ENCODE assay signal across 9 mouse cellular contexts in genomic region chr7:67788713-67789112, GRCm38 (mm10). TPM values are rescaled to one million over a fixed set of nuclear protein-coding genes. Genes with fewer than 3 reads are reported as not detected.
A peak's percentile ranks its signal among the peaks of the same experiment; 100 is the strongest.
DNase-seq lines count a peak whose midpoint lies in the region; ATAC-seq and TF ChIP-seq lines count a peak whose summit lies in the region.
"Had no signal": no experiment of that assay in that cellular context is flagged by ENCODE, and none has a peak within 500 bp of the region (broad histone marks: within the 10 kb centered on the region; RNA-seq: fewer than 3 reads in every experiment).

No protein-coding gene starts in this region.

- peak; percentile 68 to 89 (median 81); a peak in 5 of 6 replicates for TF ChIP-seq CTCF in MEL (IDR thresholded peaks at IDR 0.05 in 2 of 3, conservative IDR thresholded peaks at IDR 0.05 in 1 of 3; ENCODE audit: control insufficient read depth in 1 of 3, insufficient read depth in 1 of 3, low read depth in 2 of 3, low read length in 3 of 3, poor library complexity in 1 of 3, severe bottlenecking in 1 of 3)
- TF ChIP-seq CTCF in layer of hippocampus, adult 2 months (conservative IDR thresholded peaks at IDR 0.05) = peak; percentile 97

- peak overlapping the region in 1 of 2 experiments; percentile 21; a peak in 1 of 4 replicates for H3K4me3 ChIP-seq in MEL (ENCODE audit: control insufficient read depth in 1 of 2, insufficient read depth in 1 of 2, low read depth in 2 of 2, low read length in 2 of 2)
- H3K4me3 ChIP-seq in forebrain, embryonic 13.5 days = no peak overlapping the region
- no peak overlapping the region; the same call in 1 of the 2 replicates for H3K4me3 ChIP-seq in layer of hippocampus, adult 2 months
- H3K4me3 ChIP-seq in lung, embryonic 16.5 days (ENCODE audit: low read length) = no peak overlapping the region
- H3K4me3 ChIP-seq: neural tube, embryonic 12.5 days had no signal

- 0 out of 2 replicates have a peak, but pooled peaks have one; percentile 59 for ATAC-seq in forebrain, embryonic 13.5 days
- 0 out of 2 replicates have a peak, but pooled peaks have one; percentile 48 for ATAC-seq in lung, embryonic 16.5 days (ENCODE audit: low read depth)

- no peak overlapping the region for H3K4me2 ChIP-seq in forebrain, embryonic 13.5 days
- H3K4me2 ChIP-seq in lung, embryonic 16.5 days (ENCODE audit: low read depth, low read length) = peak overlapping the region; percentile 17; the same call in 1 of the 2 replicates
- H3K4me2 ChIP-seq: neural tube, embryonic 12.5 days had no signal

- intact Hi-C loops in heart, postnatal 36 days (cut with DNase I) = loop anchor here (1.0 to 5.0 kb wide), 5 partner anchors 174 to 569 kb away; no protein-coding TSS in a partner anchor

- no peaks in the 10 kb centered on the region for H3K79me2 ChIP-seq in MEL (ENCODE audit: control insufficient read depth, insufficient read depth, low read length, poor library complexity)

- H3K36me3 ChIP-seq in MEL (ENCODE audit: control insufficient read depth in 1 of 2, insufficient read depth in 2 of 2, low read length in 2 of 2) = no peaks in the 10 kb centered on the region
- H3K36me3 ChIP-seq in forebrain, embryonic 13.5 days (ENCODE audit: poor library complexity, severe bottlenecking) = no peaks in the 10 kb centered on the region
- no peaks in the 10 kb centered on the region for H3K36me3 ChIP-seq in lung, embryonic 16.5 days (ENCODE audit: control insufficient read depth, insufficient read depth, low read length)
- H3K36me3 ChIP-seq: neural tube, embryonic 12.5 days had no signal

- no peak for TF ChIP-seq POLR2A in MEL (IDR thresholded peaks at IDR 0.05; ENCODE audit: control insufficient read depth in 1 of 2, insufficient read depth in 1 of 2, low read depth in 1 of 2, low read length in 2 of 2, poor library complexity in 1 of 2)

- TF ChIP-seq EP300 in MEL (IDR thresholded peaks at IDR 0.05; ENCODE audit: low read depth in 1 of 2, low read length in 2 of 2) = no peak

- 15% methylated on average over 10 of the region's 10 CpGs for whole genome bisulfite sequencing in forebrain, embryonic 13.5 days
- 10% methylated on average over 10 of the region's 10 CpGs for whole genome bisulfite sequencing in lung, embryonic 16.5 days

- peak; percentile 67 for DNase-seq in MEL (ENCODE audit: low read depth, low spot score)
- peak; percentile 47 for DNase-seq in c-Kit-positive CD71-negative TER-119-negative erythroid progenitor cells, embryonic 14.5 days (ENCODE audit: low read depth)
- DNase-seq in heart, postnatal 36 days = peak; percentile 67 to 69
- peak; percentile 56 to 72 for DNase-seq in layer of hippocampus, adult 2 months (ENCODE audit: low spot score in 2 of 2)
- peak; percentile 84 for DNase-seq in retina, postnatal 1 day
- DNase-seq in urinary bladder, postnatal 36 days (ENCODE audit: low spot score in 2 of 2) = peak; percentile 56 to 65

- H3K27ac ChIP-seq in MEL (ENCODE audit: control insufficient read depth, low read depth, low read length) = no peak overlapping the region
- H3K27ac ChIP-seq in forebrain, embryonic 13.5 days = no peak overlapping the region
- H3K27ac ChIP-seq in layer of hippocampus, adult 2 months = no peak overlapping the region
- no peak overlapping the region for H3K27ac ChIP-seq in lung, embryonic 16.5 days (ENCODE audit: low read length)
- H3K27ac ChIP-seq: neural tube, embryonic 12.5 days had no signal

- peak; percentile 93 for TF ChIP-seq RAD21 in MEL (IDR thresholded peaks at IDR 0.05; ENCODE audit: low read depth, low read length)

- H3K4me1 ChIP-seq in MEL (ENCODE audit: control insufficient read depth in 1 of 2, insufficient read depth in 2 of 2, low read length in 2 of 2) = no peaks in the 10 kb centered on the region
- no peaks in the 10 kb centered on the region for H3K4me1 ChIP-seq in forebrain, embryonic 13.5 days
- H3K4me1 ChIP-seq in lung, embryonic 16.5 days (replicated peaks; ENCODE audit: control insufficient read depth, insufficient read depth, low read length) = peaks cover 9% of the 10 kb centered on the region; the same call in 1 of the 2 replicates
- H3K4me1 ChIP-seq: neural tube, embryonic 12.5 days had no signal

- no peaks in the 10 kb centered on the region for H3K27me3 ChIP-seq in MEL (ENCODE audit: control insufficient read depth in 1 of 2, insufficient read depth in 2 of 2, low read length in 2 of 2)
- no peaks in the 10 kb centered on the region for H3K27me3 ChIP-seq in forebrain, embryonic 13.5 days
- H3K27me3 ChIP-seq in lung, embryonic 16.5 days (ENCODE audit: control insufficient read depth, insufficient read depth, low read depth, low read length) = no peaks in the 10 kb centered on the region
- H3K27me3 ChIP-seq: neural tube, embryonic 12.5 days had no signal

- peak overlapping the region; percentile 43; the same call in 1 of the 2 replicates for H3K9ac ChIP-seq in MEL (ENCODE audit: control insufficient read depth, low read depth, low read length, poor library complexity, severe bottlenecking)
- H3K9ac ChIP-seq in forebrain, embryonic 13.5 days = no peak overlapping the region
- no peak overlapping the region for H3K9ac ChIP-seq in lung, embryonic 16.5 days (ENCODE audit: low read length)
- H3K9ac ChIP-seq: neural tube, embryonic 12.5 days had no signal

- H3K9me3 ChIP-seq in MEL (replicated peaks; ENCODE audit: insufficient read depth, low read length) = no peaks in the 10 kb centered on the region
- H3K9me3 ChIP-seq in forebrain, embryonic 13.5 days (replicated peaks) = no peaks in the 10 kb centered on the region
- no peaks in the 10 kb centered on the region for H3K9me3 ChIP-seq in lung, embryonic 16.5 days (ENCODE audit: control insufficient read depth, low read length)
- H3K9me3 ChIP-seq: neural tube, embryonic 12.5 days had no signal

TF ChIP-seq in MEL, 35 proteins besides CTCF, POLR2A, EP300 and RAD21:
- TF ChIP-seq RCOR1 (IDR thresholded peaks at IDR 0.05; ENCODE audit: low read depth, low read length) (no peak), USF1 (IDR thresholded peaks at IDR 0.05; ENCODE audit: low read depth, low read length) (no peak), ZMIZ1 (IDR thresholded peaks at IDR 0.05; ENCODE audit: low read depth, low read length) (no peak), CHD1 (IDR thresholded peaks at IDR 0.05; ENCODE audit: low read depth, low read length) (no peak), MYC (IDR thresholded peaks at IDR 0.05; ENCODE audit: low read depth, low read length) (no peak), MAZ (IDR thresholded peaks at IDR 0.05; ENCODE audit: low read depth, low read length) (no peak), SMC3 (IDR thresholded peaks at IDR 0.05; ENCODE audit: low read depth, low read length) (peak; percentile 95), ELF1 (IDR thresholded peaks at IDR 0.05; ENCODE audit: low read depth, low read length) (no peak), KAT2A (conservative IDR thresholded peaks at IDR 0.05; ENCODE audit: low read depth, low read length) (no peak), GATA1 (IDR thresholded peaks at IDR 0.05; ENCODE audit: low read depth, low read length) (no peak), GABPA (IDR thresholded peaks at IDR 0.05; ENCODE audit: low read depth, low read length) (no peak), SIN3A (IDR thresholded peaks at IDR 0.05; ENCODE audit: low read length) (peak; percentile 35; the same call in 1 of the 2 replicates), USF2 (IDR thresholded peaks at IDR 0.05; ENCODE audit: borderline replicate concordance in 1 of 2, insufficient read depth in 1 of 2, low read depth in 1 of 2, low read length in 2 of 2) (no peak), ZC3H11A (IDR thresholded peaks at IDR 0.05; ENCODE audit: low read depth, low read length) (peak; percentile 93)

RNA-seq across cellular contexts. Expression of gene Synm, which starts 29.2 kb away (rescaled TPM):
- not detected in 2 replicates for total RNA-seq in MEL (2012; rRNA removed)
- polyA plus RNA-seq in MEL (2012; ENCODE audit: insufficient read depth in 1 of 2, insufficient read length in 2 of 2, low read depth in 1 of 2, low replicate concordance in 2 of 2, missing spikeins in 1 of 2) = under 1 TPM in 1 of 2 experiments, not detected in 1; 0.01 TPM
- polyA plus RNA-seq in forebrain, embryonic 13.5 days (2015; fragmentation: Nextera tagmentation; extraction: Ambion mirVana) = 1.8 and 1.9 TPM in 2 replicates
- 1 to 10 TPM; 8.9 to 9.7 TPM for total RNA-seq in heart, postnatal 36 days (2021)
- 10 to 100 TPM; 18.7 to 22.2 TPM for total RNA-seq in layer of hippocampus, adult 2 months (2021)
- polyA plus RNA-seq in lung, embryonic 16.5 days (2015; fragmentation: Nextera tagmentation; extraction: Ambion mirVana) = 12.9 and 13.8 TPM in 2 replicates
